ENCODE assay signal across 23 mouse cellular contexts in the genomic region with DNA sequence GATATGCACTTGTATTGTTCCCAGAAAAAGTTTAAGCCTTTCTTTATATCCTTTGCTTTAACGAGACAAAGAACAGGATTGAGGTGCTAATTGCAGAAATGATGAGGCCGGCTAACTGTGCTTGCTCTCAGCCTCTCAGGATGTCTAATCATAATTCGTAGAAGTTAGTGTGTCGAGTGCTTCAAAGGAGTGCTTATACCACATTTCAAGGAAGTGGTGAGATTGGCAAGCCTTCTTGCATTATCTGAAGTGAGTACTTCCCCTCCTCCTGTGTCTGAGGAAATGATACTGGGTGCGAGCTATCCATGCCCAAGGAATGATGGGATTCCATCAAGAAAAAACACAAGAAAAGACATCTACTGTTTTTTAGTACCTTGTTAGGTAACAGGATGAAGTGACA. TPM values are rescaled to one million over a fixed set of nuclear protein-coding genes. Genes with fewer than 3 reads are reported as not detected.
DNase-seq lines count a peak whose midpoint lies in the region; ATAC-seq and TF ChIP-seq lines count a peak whose summit lies in the region.
"Had no signal": no experiment of that assay in that cellular context is flagged by ENCODE, and none has a peak within 500 bp of the region (broad histone marks: within the 10 kb centered on the region; RNA-seq: fewer than 3 reads in every experiment).

No protein-coding gene starts in this region.

- H3K4me2 ChIP-seq in midbrain, embryonic 15.5 days, result no peak overlapping the region
- H3K4me2 ChIP-seq: embryonic facial prominence, embryonic 15.5 days; forebrain, embryonic 12.5 days; hindbrain, embryonic 12.5 days had no signal

- H3K9ac ChIP-seq in MEL (ENCODE audit: control insufficient read depth, low read depth, low read length, poor library complexity, severe bottlenecking), result no peak overlapping the region
- H3K9ac ChIP-seq in midbrain, embryonic 15.5 days, result no peak overlapping the region
- H3K9ac ChIP-seq: embryonic facial prominence, embryonic 15.5 days; forebrain, embryonic 12.5 days; hindbrain, embryonic 12.5 days had no signal

- TF ChIP-seq RAD21 in MEL (IDR thresholded peaks at IDR 0.05; ENCODE audit: low read depth, low read length), result no peak

- no peaks in the 10 kb centered on the region for H3K27me3 ChIP-seq in MEL (ENCODE audit: control insufficient read depth in 1 of 2, insufficient read depth in 2 of 2, low read length in 2 of 2)
- H3K27me3 ChIP-seq in midbrain, embryonic 15.5 days (replicated peaks), result no peaks in the 10 kb centered on the region
- no peaks in the 10 kb centered on the region for H3K27me3 ChIP-seq in forebrain, embryonic 10.5 days (ENCODE audit: poor library complexity, severe bottlenecking)
- H3K27me3 ChIP-seq: embryonic facial prominence, embryonic 15.5 days; forebrain, embryonic 12.5 days; hindbrain, embryonic 12.5 days had no signal

- 0 out of 4 replicates have a peak, but pooled peaks cover 0 to 3% of the 10 kb centered on the region in 2 experiments for H3K4me1 ChIP-seq in MEL (ENCODE audit: control insufficient read depth in 1 of 2, insufficient read depth in 2 of 2, low read length in 2 of 2)
- no peaks in the 10 kb centered on the region; the same call in 1 of the 2 replicates for H3K4me1 ChIP-seq in midbrain, embryonic 15.5 days
- no peaks in the 10 kb centered on the region for H3K4me1 ChIP-seq in forebrain, embryonic 10.5 days
- H3K4me1 ChIP-seq: embryonic facial prominence, embryonic 15.5 days; forebrain, embryonic 12.5 days; hindbrain, embryonic 12.5 days had no signal

- DNase-seq in CD8-positive naive resting alpha-beta T cell, adult 2 months (ENCODE audit: low read depth in 2 of 2, low spot score in 2 of 2), result peak; percentile 19 to 39
- DNase-seq in MEL (ENCODE audit: low read depth, low spot score), result peak; percentile 24
- peak; percentile 64 for DNase-seq in naive thymus-derived CD4-positive, alpha-beta T cell, adult 2 months (ENCODE audit: low read depth)
- no peak for DNase-seq in layer of hippocampus, adult 2 months (ENCODE audit: low spot score in 2 of 2)
- DNase-seq in gastrocnemius, postnatal 25 days, result no peak
- DNase-seq in forebrain, embryonic 10.5 days (ENCODE audit: extremely low spot score, low spot score), result no peak
- DNase-seq: adrenal gland, adult 8-10 months; adrenal gland, postnatal 36 days; cerebellum, adult 8-10 months; cerebellum, postnatal 14 days; embryo, embryonic 11 days; gastrocnemius, postnatal 10 days; heart, adult 11 months; heart, postnatal 10 days; heart, postnatal 4 days; kidney, adult 2 months had no signal

- WGBS in midbrain, embryonic 15.5 days, result 93% methylated on average over 5 of the region's 5 CpGs
- WGBS in forebrain, embryonic 10.5 days, result 89% methylated on average over 5 of the region's 5 CpGs

- no peak for TF ChIP-seq CTCF in MEL (IDR thresholded peaks at IDR 0.05 in 2 of 3, conservative IDR thresholded peaks at IDR 0.05 in 1 of 3; ENCODE audit: control insufficient read depth in 1 of 3, insufficient read depth in 1 of 3, low read depth in 2 of 3, low read length in 3 of 3, poor library complexity in 1 of 3, severe bottlenecking in 1 of 3)
- TF ChIP-seq CTCF in layer of hippocampus, adult 2 months (conservative IDR thresholded peaks at IDR 0.05), result no peak

- no peaks in the 10 kb centered on the region for H3K36me3 ChIP-seq in MEL (ENCODE audit: control insufficient read depth in 1 of 2, insufficient read depth in 2 of 2, low read length in 2 of 2)
- no peaks in the 10 kb centered on the region for H3K36me3 ChIP-seq in midbrain, embryonic 15.5 days (replicated peaks)
- H3K36me3 ChIP-seq in forebrain, embryonic 10.5 days (replicated peaks), result no peaks in the 10 kb centered on the region
- H3K36me3 ChIP-seq: embryonic facial prominence, embryonic 15.5 days; forebrain, embryonic 12.5 days; hindbrain, embryonic 12.5 days had no signal

- TF ChIP-seq POLR2A in MEL (IDR thresholded peaks at IDR 0.05; ENCODE audit: control insufficient read depth in 1 of 2, insufficient read depth in 1 of 2, low read depth in 1 of 2, low read length in 2 of 2, poor library complexity in 1 of 2), result no peak

- TF ChIP-seq EP300 in MEL (IDR thresholded peaks at IDR 0.05; ENCODE audit: low read depth in 1 of 2, low read length in 2 of 2), result no peak

- H3K27ac ChIP-seq in MEL (ENCODE audit: control insufficient read depth, low read depth, low read length), result no peak overlapping the region
- no peak overlapping the region for H3K27ac ChIP-seq in layer of hippocampus, adult 2 months
- no peak overlapping the region for H3K27ac ChIP-seq in midbrain, embryonic 15.5 days
- H3K27ac ChIP-seq in forebrain, embryonic 10.5 days, result no peak overlapping the region
- H3K27ac ChIP-seq: embryonic facial prominence, embryonic 15.5 days; forebrain, embryonic 12.5 days; hindbrain, embryonic 12.5 days had no signal

- H3K4me3 ChIP-seq in MEL (ENCODE audit: control insufficient read depth in 1 of 2, insufficient read depth in 1 of 2, low read depth in 2 of 2, low read length in 2 of 2), result no peak overlapping the region
- H3K4me3 ChIP-seq in layer of hippocampus, adult 2 months, result no peak overlapping the region
- H3K4me3 ChIP-seq in midbrain, embryonic 15.5 days, result no peak overlapping the region
- no peak overlapping the region for H3K4me3 ChIP-seq in forebrain, embryonic 10.5 days
- H3K4me3 ChIP-seq: embryonic facial prominence, embryonic 15.5 days; forebrain, embryonic 12.5 days; hindbrain, embryonic 12.5 days had no signal

- ATAC-seq in activated CD4-positive, CD25-positive, alpha-beta regulatory T cell, adult 4 months, result peak; percentile 90
- no peak for ATAC-seq in midbrain, embryonic 15.5 days (replicated peaks)
- ATAC-seq: forebrain, embryonic 16.5 days; hindbrain, embryonic 16.5 days had no signal

- H3K9me3 ChIP-seq in MEL (replicated peaks; ENCODE audit: insufficient read depth, low read length), result no peaks in the 10 kb centered on the region
- 0 out of 2 replicates have a peak, but pooled peaks cover 4% of the 10 kb centered on the region for H3K9me3 ChIP-seq in midbrain, embryonic 15.5 days
- peaks cover 6% of the 10 kb centered on the region; the same call in 1 of the 2 replicates for H3K9me3 ChIP-seq in forebrain, embryonic 10.5 days
- H3K9me3 ChIP-seq: embryonic facial prominence, embryonic 15.5 days; hindbrain, embryonic 12.5 days had no signal

- no peaks in the 10 kb centered on the region for H3K79me2 ChIP-seq in MEL (ENCODE audit: control insufficient read depth, insufficient read depth, low read length, poor library complexity)

TF ChIP-seq in MEL, 35 proteins besides CTCF, POLR2A, EP300 and RAD21:
- TF ChIP-seq MXI1 (IDR thresholded peaks at IDR 0.05; ENCODE audit: low read depth, low read length), result no peak
- TF ChIP-seq POLR2AphosphoS2 (IDR thresholded peaks at IDR 0.05; ENCODE audit: low read length), result no peak
- TF ChIP-seq HCFC1 (IDR thresholded peaks at IDR 0.05; ENCODE audit: low read depth, low read length), result no peak
- TF ChIP-seq SIN3A (IDR thresholded peaks at IDR 0.05; ENCODE audit: low read length), result no peak
- no peak for TF ChIP-seq USF2 (IDR thresholded peaks at IDR 0.05; ENCODE audit: borderline replicate concordance in 1 of 2, insufficient read depth in 1 of 2, low read depth in 1 of 2, low read length in 2 of 2)
- TF ChIP-seq POLR2AphosphoS5 (IDR thresholded peaks at IDR 0.05; ENCODE audit: borderline replicate concordance, low read depth, low read length), result no peak
- no peak for TF ChIP-seq CHD2 (IDR thresholded peaks at IDR 0.05; ENCODE audit: low read length)
- no peak for TF ChIP-seq GABPA (IDR thresholded peaks at IDR 0.05; ENCODE audit: low read depth, low read length)
- no peak for TF ChIP-seq USF1 (IDR thresholded peaks at IDR 0.05; ENCODE audit: low read depth, low read length)
- no peak for TF ChIP-seq KAT2A (conservative IDR thresholded peaks at IDR 0.05; ENCODE audit: low read depth, low read length)
- TF ChIP-seq RCOR1 (IDR thresholded peaks at IDR 0.05; ENCODE audit: low read depth, low read length), result no peak
- no peak for TF ChIP-seq E2F4 (IDR thresholded peaks at IDR 0.05; ENCODE audit: borderline replicate concordance, low read depth, low read length)
- TF ChIP-seq MAZ (IDR thresholded peaks at IDR 0.05; ENCODE audit: low read depth, low read length), result no peak
- no peak for TF ChIP-seq ZMIZ1 (IDR thresholded peaks at IDR 0.05; ENCODE audit: low read depth, low read length)
- no peak for TF ChIP-seq MYB (IDR thresholded peaks at IDR 0.05; ENCODE audit: low read depth, low read length)
- no peak for TF ChIP-seq TAL1 (IDR thresholded peaks at IDR 0.05; ENCODE audit: low read length)

RNA-seq across cellular contexts. Expression of a gene that starts 7.2 kb away (rescaled TPM):
- total RNA-seq in MEL (2012; rRNA removed), result 24.7 and 27.5 TPM in 2 replicates
- 100 to 1,000 TPM in 1 of 2 experiments, 10 to 100 TPM in 1; 37.3 to 191 TPM for polyA plus RNA-seq in MEL (2012; ENCODE audit: insufficient read depth in 1 of 2, insufficient read length in 2 of 2, low read depth in 1 of 2, low replicate concordance in 2 of 2, missing spikeins in 1 of 2)
- 10 to 100 TPM; 46.0 to 46.9 TPM for polyA plus RNA-seq in activated CD4-positive, CD25-positive, alpha-beta regulatory T cell, adult 4 months (2017; shearing (Covaris generic))
- 10 to 100 TPM; 14.1 to 16.0 TPM for total RNA-seq in layer of hippocampus, adult 2 months (2021)
- 10 to 100 TPM; 11.9 to 13.3 TPM for total RNA-seq in gastrocnemius, postnatal 25 days (2021)
- 19.8 and 20.8 TPM in 2 replicates for polyA plus RNA-seq in midbrain, embryonic 15.5 days (2015; fragmentation: Nextera tagmentation; extraction: Ambion mirVana)
- polyA plus RNA-seq in forebrain, embryonic 10.5 days (2016; fragmentation: Nextera tagmentation; extraction: Ambion mirVana), result 30.3 and 31.6 TPM in 2 replicates

Comparison
In these comparisons a context has a peak if more than half of its experiments do, and no peak if none do; other contexts are left out.
1. DNase-seq: peak in CD8-positive naive resting alpha-beta T cell, adult 2 months (2 of 2), MEL (single experiment) and naive thymus-derived CD4-positive, alpha-beta T cell, adult 2 months (single experiment); none in layer of hippocampus, adult 2 months (0 of 2), gastrocnemius, postnatal 25 days (single experiment) and forebrain, embryonic 10.5 days (single experiment).